Mouse (Mus musculus) c-Kit-positive CD71-negative TER-119-negative erythroid progenitor cells, embryonic 14.5 days (primary cell): ENCODE measurements around the gene Kctd7.

ENCODE experiments used
- DNase-seq: peaks from one replicate; pipeline ENCODE4 v3.0.0-alpha.2; 2013; ENCODE audit warnings: low read depth

Gene Kctd7

GRCm38 (mm10) chr5:130143977-130144333 lies 706 bp upstream of the Kctd7 start:
- no peak for DNase-seq

DNA sequence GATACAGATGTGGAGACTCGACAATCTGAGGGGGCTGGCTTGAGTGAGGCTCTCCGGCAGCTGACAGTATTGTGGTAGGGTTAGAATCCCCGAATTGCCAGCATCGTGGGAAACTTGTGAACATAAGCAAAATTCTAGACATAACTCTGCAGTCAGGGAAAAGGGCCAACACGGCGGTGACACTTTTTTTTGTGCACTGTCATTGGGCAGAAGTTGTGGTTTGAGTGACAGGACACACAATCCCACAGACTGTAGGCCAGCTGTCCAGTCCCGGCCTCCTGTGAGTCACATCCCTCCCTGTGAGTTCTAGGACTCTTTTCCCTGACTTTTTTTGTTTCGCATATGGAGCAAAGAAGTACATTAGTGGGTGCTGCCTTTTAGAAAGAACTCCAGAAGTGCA lies 1.3 kb downstream of the Kctd7 start:
- DNase-seq, result no peak

GRCm38 (mm10) chr5:130149726-130150310 lies 5.2 kb downstream of the Kctd7 start:
- no peak for DNase-seq

DNA sequence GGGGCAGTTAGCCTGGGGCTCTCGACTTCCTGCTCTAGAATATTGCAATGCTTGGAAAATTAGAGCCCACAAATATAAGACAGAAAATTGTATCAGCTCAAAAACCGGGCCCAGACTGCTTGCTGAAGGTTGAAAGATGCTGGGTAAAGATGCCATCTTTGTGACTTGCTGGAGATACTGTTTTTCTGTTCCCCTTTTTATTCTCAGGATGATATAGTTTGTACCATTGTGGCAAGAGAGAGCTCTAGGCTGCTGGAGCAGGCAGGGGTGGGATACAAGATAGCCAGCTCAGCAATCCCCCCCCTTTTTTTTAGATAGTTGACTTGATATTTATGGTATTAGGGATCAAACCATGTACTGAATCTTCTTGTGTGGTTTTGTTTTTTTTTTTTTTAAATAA lies 9.6 kb downstream of the Kctd7 start:
- no peak for DNase-seq

DNA sequence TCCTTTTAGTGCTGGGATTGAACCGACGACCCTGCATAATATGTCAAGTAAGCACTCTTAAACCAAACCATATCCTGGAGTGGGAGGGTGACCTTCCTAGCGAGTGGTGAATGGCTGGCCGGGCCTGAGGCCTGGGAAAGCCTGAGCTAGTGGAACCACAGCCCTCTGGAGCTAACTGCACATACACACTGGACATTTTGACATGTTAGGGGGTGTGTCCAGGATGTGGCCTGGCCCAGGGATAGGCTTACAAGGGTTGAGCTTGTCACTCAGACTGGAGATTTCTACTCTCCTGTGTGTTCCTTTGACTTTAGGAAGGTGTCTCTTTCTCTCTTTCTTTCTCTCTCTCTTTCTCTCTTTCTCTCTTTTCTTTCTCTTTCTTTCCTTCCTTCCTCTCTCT lies 13.9 kb downstream of the Kctd7 start:
- no peak for DNase-seq

GRCm38 (mm10) chr5:130159761-130160201 lies 15.1 kb downstream of the Kctd7 start:
- DNase-seq, result no peak

DNA sequence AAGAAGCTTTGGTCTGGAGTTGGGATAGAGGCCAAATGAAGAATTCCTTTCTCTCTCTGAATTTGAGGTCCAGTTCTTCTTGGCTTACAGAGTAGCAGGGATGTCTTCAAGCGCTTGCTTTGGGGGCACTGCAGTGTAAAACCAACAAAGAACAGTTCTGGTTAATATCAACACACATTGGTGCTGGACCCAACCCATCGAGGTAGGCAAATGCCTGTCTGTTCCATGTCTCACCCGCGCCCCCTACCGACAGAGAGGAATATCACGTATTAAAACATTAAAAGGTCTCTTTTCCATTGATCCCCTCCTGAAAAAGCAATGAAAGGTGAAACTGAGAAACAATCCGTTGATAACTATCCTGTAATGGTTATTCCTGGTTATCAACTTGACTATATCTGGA lies 19.0 kb downstream of the Kctd7 start:
- peak; percentile 76 for DNase-seq

DNA sequence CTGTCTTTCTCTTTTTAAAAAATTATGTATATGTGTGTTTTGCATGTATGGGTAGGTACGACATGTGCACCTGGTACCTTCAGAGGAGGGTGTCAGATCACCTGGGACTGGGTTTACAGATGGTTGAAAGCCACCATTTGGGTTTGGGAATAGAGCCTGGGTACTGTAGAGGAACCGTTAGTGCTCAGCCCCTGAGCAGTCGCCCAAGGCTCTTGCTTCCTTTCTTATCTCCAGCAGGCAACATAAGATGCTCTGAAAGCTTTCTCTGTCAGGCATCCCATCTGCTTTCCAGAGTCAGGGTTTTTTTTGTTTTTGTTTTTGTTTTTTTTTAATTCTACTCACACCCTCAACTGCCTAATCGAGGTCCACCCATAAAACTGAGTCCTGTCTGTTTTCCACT lies 20.6 kb downstream of the Kctd7 start:
- no peak for DNase-seq

DNA sequence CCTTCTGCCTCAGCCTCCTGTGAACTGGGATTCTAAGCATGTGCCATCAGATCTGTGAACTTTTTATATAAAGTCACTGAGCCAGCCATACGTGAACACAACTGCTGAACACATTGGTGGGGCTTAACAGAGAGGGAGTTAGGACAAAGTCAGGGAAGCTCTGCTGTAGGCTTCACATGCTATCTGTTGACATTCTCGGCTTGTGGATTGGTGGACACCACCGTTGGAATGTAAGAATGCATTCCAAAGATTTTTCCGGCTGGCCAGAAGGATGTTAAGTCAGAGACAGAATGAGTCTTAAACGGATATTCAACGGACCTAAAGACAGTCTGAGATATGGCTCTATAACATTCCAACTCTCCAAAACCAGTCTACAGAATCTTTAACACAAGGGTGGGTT lies 24.4 kb downstream of the Kctd7 start:
- DNase-seq, result no peak

- DNase-seq, result no peak
Measured at GRCm38 (mm10) chr5:130170666-130171422, 26.2 kb downstream of the Kctd7 start.

- DNase-seq, result peak; percentile 70
Measured at GRCm38 (mm10) chr5:130171423-130171954, 26.8 kb downstream of the Kctd7 start, which contains the start of gene Rabgef1. TSS of gene Rabgef1 (plus strand) at chr5:130171798.

DNA sequence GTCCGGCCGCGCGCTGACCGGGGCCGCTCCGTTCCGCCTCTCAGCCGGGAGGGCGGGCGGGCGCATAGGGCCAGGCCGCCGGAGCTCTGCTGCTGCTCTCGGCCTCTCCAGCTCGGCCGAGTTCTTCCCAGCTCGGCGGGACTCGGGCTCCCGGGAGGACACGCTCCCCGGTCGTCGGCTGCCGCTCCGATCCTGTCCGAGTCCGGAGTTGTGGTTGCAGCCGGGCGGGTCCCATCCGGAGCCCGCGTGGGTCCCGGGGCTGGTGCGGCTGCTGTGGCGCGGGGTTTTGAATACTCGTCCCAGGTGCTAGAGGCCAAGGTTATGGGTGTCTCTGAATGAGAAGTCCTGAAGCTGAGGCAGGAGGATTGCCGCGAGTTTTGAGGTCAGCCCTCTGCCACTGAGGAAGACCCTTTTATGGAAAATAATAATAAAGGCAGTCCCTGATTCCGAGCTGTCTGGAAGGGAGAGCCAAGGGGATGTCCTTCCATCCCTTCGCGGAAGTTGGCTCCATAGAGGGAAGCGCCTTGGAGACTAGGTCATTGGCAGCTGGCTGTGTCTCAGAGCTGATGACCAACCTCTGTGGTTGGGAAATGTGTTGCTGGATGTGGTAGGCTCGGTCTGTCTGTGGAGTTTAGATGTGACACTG lies 27.4 kb downstream of the Kctd7 start:
- no peak for DNase-seq

GRCm38 (mm10) chr5:130173012-130173411 lies 28.4 kb downstream of the Kctd7 start:
- no peak for DNase-seq

DNA sequence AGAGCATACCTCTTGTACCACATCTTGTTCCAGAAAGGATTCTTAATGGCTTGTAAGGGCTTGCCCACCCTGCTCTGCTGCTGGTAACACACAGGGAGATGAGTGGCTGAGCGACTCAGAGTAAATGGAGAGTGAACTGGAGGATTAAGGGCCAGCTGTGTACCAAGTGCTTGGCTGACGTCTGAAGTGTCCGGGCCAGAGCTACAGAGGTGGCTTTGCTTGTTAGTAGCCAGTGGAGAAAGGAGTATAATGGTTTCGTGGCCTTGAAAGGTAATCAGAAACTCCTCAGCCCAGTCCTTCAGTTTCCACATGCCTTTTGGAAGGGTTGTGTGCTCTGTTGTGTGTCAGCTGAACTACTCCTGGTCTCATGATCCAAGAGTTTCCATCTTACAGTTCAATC lies 33.2 kb downstream of the Kctd7 start:
- DNase-seq, result no peak

DNA sequence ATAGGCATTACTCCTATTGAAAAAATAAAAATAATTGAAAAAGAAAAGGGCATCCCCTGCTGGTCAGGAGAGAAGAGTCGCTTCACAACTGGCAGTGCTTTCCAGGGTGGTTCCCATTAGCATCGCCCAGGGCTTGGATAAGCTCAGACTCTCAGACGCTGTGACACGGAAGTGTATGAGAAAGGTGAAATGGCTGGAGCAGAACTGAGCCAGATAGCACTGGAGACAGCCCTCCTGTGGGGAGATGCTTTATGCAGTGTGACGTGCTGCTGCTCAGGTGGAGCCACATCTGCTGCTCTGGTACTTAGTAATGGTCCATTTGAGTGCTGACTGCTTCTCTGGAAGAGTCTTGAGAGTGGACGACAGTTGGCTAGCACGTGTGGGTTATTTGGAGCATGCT lies 35.7 kb downstream of the Kctd7 start:
- no peak for DNase-seq

DNA sequence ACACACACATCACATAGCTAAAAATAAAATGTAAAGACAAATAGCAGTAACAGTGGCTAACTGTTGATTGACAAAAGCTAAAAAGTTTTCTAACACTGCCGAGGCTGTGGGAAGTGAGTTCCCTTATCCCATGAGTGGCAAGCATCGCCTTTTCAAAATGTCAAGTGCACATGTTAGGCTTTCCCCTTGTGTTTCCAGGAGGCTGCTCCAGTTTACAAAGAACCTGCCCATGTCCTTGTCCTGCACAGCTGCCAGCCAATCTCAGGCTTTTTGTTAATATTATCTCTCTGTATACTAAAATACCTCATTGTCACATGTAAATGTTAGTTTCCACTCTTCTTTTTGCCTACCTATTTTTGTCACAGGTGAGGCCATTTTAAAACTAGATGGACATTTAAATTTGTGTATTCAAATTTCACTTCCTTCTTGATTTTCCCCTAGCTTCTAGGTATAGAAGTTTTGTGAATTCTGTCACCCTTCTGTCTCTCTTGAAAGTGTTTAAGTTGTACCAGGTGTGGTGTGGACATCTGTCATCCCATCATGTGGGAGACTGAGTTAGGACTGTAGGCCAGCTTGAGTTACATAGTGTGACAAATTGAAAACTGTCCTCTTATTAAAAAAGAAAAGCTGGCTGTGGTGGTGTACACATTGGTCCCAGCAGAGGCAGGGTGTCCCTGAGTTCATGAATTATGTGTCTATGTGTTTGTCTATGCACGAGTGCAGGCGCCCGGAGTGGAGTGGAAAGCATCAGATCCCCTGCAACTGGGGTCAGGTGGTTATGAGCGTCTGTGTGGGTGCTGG lies 37.3 kb downstream of the Kctd7 start:
- no peak for DNase-seq

DNA sequence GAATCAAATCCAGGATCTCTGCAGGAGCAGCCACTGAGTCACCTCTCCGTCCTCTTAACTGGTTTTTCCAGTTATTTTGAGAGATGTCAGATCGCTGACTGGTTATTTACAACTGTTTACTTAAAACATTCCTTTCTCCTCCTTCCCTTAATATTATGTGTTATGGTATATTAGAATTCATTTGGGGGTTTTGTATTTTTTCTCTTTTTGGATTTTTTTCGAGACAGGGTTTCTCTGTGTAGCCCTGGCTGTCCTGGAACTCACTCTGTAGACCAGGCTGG lies 37.8 kb downstream of the Kctd7 start:
- no peak for DNase-seq

DNA sequence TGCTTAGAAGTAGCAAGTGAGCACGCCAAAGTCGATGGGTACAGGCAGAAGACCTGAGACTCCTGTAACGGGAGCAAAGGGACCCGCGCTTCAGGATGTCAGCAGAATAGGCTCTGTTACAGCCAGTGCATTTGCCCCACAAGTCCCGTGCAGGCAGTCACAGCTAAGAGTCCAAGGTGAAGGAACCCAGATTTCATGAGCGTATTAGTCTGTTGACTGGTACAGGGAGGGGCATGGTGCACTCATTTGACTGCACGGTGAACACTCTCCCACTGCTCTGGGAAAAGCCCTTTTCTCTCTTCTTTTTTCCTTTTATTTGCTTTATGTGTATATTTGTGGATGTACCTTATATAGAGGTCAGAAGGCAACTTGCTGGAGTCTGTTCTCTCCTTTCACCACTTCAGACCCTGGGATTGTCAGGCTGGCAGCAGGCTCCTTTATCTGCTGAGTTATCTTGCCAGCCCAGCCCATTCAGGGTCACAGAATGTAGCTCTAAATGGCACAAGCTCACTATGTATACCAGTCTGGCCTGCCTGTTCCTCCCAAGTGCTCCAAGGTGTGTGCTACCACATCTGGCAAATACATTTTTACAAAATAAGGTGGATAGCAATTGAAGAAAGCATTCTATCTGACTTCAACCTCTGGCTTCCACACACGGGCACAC lies 39.7 kb downstream of the Kctd7 start:
- no peak for DNase-seq

DNA sequence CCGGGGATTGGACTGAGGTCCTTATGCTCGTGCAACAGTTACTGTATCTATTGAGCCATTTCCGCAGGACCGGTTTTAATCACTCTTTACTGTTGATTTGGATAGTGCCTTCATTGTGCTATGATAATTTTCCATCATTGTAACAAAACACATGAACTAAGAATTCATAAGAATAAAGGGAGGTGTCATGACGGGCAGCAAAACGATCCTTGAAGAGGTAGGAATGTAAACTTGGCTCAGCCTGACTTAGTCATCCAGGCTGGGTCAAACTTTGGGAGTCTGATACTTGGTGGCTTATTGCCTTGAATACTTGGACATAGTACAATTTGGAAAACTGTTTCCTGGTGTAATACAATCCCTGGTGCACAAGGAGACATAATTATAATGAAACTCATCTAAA lies 40.7 kb downstream of the Kctd7 start:
- DNase-seq, result no peak

GRCm38 (mm10) chr5:130187383-130187782 lies 42.7 kb downstream of the Kctd7 start:
- DNase-seq, result no peak

- no peak for DNase-seq
Measured at GRCm38 (mm10) chr5:130190909-130191308, 46.2 kb downstream of the Kctd7 start.

DNA sequence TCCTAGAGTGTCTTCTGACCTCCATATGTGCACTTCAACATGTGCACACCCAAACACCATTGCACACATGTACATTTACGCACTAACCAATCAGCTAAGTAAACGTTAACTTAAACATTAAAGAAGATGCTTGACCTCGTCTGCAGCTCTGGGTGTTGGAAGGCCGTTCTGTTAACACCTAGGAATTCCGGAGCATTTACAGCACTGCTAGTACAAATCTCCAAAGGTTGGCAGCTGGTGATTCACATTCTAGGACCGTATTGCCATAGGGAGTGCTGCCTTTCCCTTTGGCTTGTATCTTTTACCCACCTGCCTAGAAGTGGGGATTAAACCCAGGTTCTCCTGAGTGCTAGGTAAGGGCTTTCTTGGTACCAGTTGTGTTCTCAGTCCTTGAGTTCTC lies 47.2 kb downstream of the Kctd7 start:
- no peak for DNase-seq
